12 mouse cellular contexts compared by ENCODE assay signal in the genomic region with DNA sequence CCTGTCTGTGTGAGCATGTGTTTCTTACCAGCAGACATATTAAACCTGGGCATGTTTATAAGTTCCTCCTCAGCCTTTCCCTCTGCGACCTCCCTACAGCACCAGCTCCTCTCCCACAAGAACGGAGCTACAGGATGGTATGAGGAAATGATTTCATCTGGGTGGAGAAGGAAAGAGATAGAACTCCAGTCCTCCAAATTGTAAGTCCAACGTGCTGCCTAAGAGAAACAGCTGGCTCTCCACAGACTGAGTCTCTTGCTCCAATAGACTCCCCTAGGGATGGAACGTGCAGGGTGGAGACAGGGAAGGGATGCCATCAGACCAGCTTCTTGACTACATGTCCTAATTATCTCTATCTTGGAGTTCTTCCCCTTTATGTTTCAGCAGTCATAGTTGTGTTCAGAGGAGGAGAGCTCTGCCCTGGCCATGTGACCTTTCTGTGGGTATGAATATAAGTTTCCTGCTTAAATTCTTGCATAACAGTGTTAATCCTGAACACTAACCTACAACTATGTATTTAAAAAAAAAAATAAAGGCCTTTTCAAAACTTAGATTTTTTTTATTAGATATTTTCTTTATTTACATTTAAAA. TPM values are rescaled to one million over a fixed set of nuclear protein-coding genes. Genes with fewer than 3 reads are reported as not detected.
DNase-seq lines count a peak whose midpoint lies in the region; ATAC-seq lines count a peak whose summit lies in the region.
"Had no signal": no experiment of that assay in that cellular context is flagged by ENCODE, and none has a peak within 500 bp of the region (broad histone marks: within the 10 kb centered on the region; RNA-seq: fewer than 3 reads in every experiment).

No protein-coding gene starts in this region.

- DNase-seq in gastrocnemius, postnatal 14 days: peak; percentile 13
- DNase-seq in gastrocnemius, postnatal 4 days (ENCODE audit: low spot score in 2 of 2): no peak
- peak; percentile 35 for DNase-seq in urinary bladder, postnatal 14 days (ENCODE audit: low spot score)
- no peak for DNase-seq in urinary bladder, adult 2 months (ENCODE audit: low spot score)
- DNase-seq in lung, postnatal 14 days: peak; percentile 35
- DNase-seq in left cerebral cortex, adult 9 months (ENCODE audit: low spot score in 2 of 2): no peak
- DNase-seq: cerebellum, adult 11 months; cerebellum, postnatal 36 days; thymus, postnatal 25 days had no signal

- no peak for ATAC-seq in inflammation-experienced regulatory T-cells, adult 6 months
- no peak for ATAC-seq in cerebellum, adult (ENCODE audit: insufficient number of reproducible peaks, low FRiP score, low TSS enrichment)
- ATAC-seq: hindbrain, postnatal 0 days had no signal

- intact Hi-C loops in gastrocnemius, postnatal 14 days (cut with DNase I; ENCODE audit: low total_unique reads): no loop called here

RNA-seq across cellular contexts. Expression of gene Lama4, which starts 49.2 kb away (rescaled TPM):
- total RNA-seq in gastrocnemius, postnatal 14 days (2021): 10 to 100 TPM; 63.9 to 73.1 TPM
- total RNA-seq in gastrocnemius, postnatal 4 days (2021): 100 to 1,000 TPM; 173 to 197 TPM
- 76.5 and 88.3 TPM in 2 replicates for polyA plus RNA-seq in urinary bladder, adult 2 months (2012; rRNA removed)
- not detected for polyA plus RNA-seq in inflammation-experienced regulatory T-cells, adult 6 months (2017; shearing (Covaris generic))

Comparison
In these comparisons a context has a peak if more than half of its experiments do, and no peak if none do; other contexts are left out.
1. DNase-seq: peak in gastrocnemius, postnatal 14 days (single experiment), urinary bladder, postnatal 14 days (single experiment) and lung, postnatal 14 days (single experiment); none in gastrocnemius, postnatal 4 days (0 of 2), urinary bladder, adult 2 months (single experiment) and left cerebral cortex, adult 9 months (0 of 2).